Mouse (Mus musculus) frontal cortex, adult (tissue): ENCODE results near the gene Gm21981.

Experiments used
- ATAC-seq: cut with Nextera tagmentation; 2 replicates; pipeline ENCODE4 v1.9.2; 2017; ENCODE audit warnings: mild to moderate bottlenecking, moderate library complexity, mixed read lengths; ENCODE audit not compliant: low TSS enrichment

Gene Gm21981

GRCm38 (mm10) chr17:47694442-47694502 lies at the start of gene Gm21981:
Gene Gm21981 (minus strand): TSS chr17:47694455.
- ATAC-seq = no peak

GRCm38 (mm10) chr17:47742991-47743734 lies 48.9 kb upstream of the Gm21981 start:
- no peak for ATAC-seq

- ATAC-seq = no peak
Observed at GRCm38 (mm10) chr17:47740186-47740585, 45.9 kb upstream of the Gm21981 start.

- no peak for ATAC-seq
Observed at GRCm38 (mm10) chr17:47738879-47739798, 44.9 kb upstream of the Gm21981 start.

GRCm38 (mm10) chr17:47738066-47738878 lies 44.0 kb upstream of the Gm21981 start:
- peak; percentile 1; the same call in 1 of the 2 replicates for ATAC-seq

- ATAC-seq = peak; percentile 56
Observed at GRCm38 (mm10) chr17:47737271-47738065, 43.2 kb upstream of the Gm21981 start.

- peak; percentile 87 for ATAC-seq
Observed at GRCm38 (mm10) chr17:47736856-47737255, 42.6 kb upstream of the Gm21981 start, which contains the start of gene Tfeb. Gene Tfeb (plus strand): TSS chr17:47737030.

- ATAC-seq = no peak
Observed at GRCm38 (mm10) chr17:47735553-47736100, 41.4 kb upstream of the Gm21981 start.

- ATAC-seq = no peak
Observed at GRCm38 (mm10) chr17:47730633-47731575, 36.6 kb upstream of the Gm21981 start.

- ATAC-seq = no peak
Observed at GRCm38 (mm10) chr17:47726566-47726965, 32.3 kb upstream of the Gm21981 start, which contains the start of gene Pgc. Gene Pgc (plus strand): TSS chr17:47726842.

GRCm38 (mm10) chr17:47721183-47721582 lies 26.9 kb upstream of the Gm21981 start:
- no peak for ATAC-seq

- ATAC-seq = no peak
Observed at GRCm38 (mm10) chr17:47715037-47715436, 20.8 kb upstream of the Gm21981 start.

GRCm38 (mm10) chr17:47712889-47713571 lies 18.8 kb upstream of the Gm21981 start:
- peak; percentile 50; the same call in 1 of the 2 replicates for ATAC-seq

- no peak for ATAC-seq
Observed at GRCm38 (mm10) chr17:47711883-47712282, 17.6 kb upstream of the Gm21981 start.

- no peak for ATAC-seq
Observed at GRCm38 (mm10) chr17:47710036-47710435, 15.8 kb upstream of the Gm21981 start.

- no peak for ATAC-seq
Observed at GRCm38 (mm10) chr17:47708972-47709371, 14.7 kb upstream of the Gm21981 start.

GRCm38 (mm10) chr17:47707961-47708360 lies 13.7 kb upstream of the Gm21981 start:
- no peak for ATAC-seq

- ATAC-seq = no peak
Observed at GRCm38 (mm10) chr17:47706196-47706595, 11.9 kb upstream of the Gm21981 start.

- no peak for ATAC-seq
Observed at GRCm38 (mm10) chr17:47704692-47705091, 10.4 kb upstream of the Gm21981 start.
